ENCODE assay signal across 9 mouse cellular contexts in genomic region chr11:98858759-98859731, GRCm38 (mm10). TPM values are rescaled to one million over a fixed set of nuclear protein-coding genes. Genes with fewer than 3 reads are reported as not detected.
DNase-seq lines count a peak whose midpoint lies in the region; ATAC-seq and TF ChIP-seq lines count a peak whose summit lies in the region.
"Had no signal": no experiment of that assay in that cellular context is flagged by ENCODE, and none has a peak within 500 bp of the region (broad histone marks: within the 10 kb centered on the region; RNA-seq: fewer than 3 reads in every experiment).

No protein-coding gene starts in this region.

- no peak overlapping the region for H3K9ac ChIP-seq in forebrain, embryonic 13.5 days
- H3K9ac ChIP-seq: lung, embryonic 15.5 days had no signal

- H3K27ac ChIP-seq in forebrain, embryonic 13.5 days, result no peak overlapping the region
- H3K27ac ChIP-seq: lung, embryonic 15.5 days had no signal

- H3K36me3 ChIP-seq in G1E (replicated peaks), result peaks cover 5% of the 10 kb centered on the region
- no peaks in the 10 kb centered on the region for H3K36me3 ChIP-seq in forebrain, embryonic 13.5 days (ENCODE audit: poor library complexity, severe bottlenecking)
- H3K36me3 ChIP-seq: lung, embryonic 15.5 days had no signal

- TF ChIP-seq CTCF in G1E (IDR thresholded peaks at IDR 0.05; ENCODE audit: low read depth, low read length), result peak; percentile 69

- no peak overlapping the region for H3K4me2 ChIP-seq in forebrain, embryonic 13.5 days
- H3K4me2 ChIP-seq: lung, embryonic 15.5 days had no signal

- H3K4me3 ChIP-seq in G1E (ENCODE audit: low read depth, low read length), result no peak overlapping the region; the same call in 1 of the 2 replicates
- H3K4me3 ChIP-seq in forebrain, embryonic 13.5 days, result no peak overlapping the region
- H3K4me3 ChIP-seq: lung, embryonic 15.5 days had no signal

- no peaks in the 10 kb centered on the region for H3K9me3 ChIP-seq in G1E (replicated peaks)
- no peaks in the 10 kb centered on the region for H3K9me3 ChIP-seq in forebrain, embryonic 13.5 days (replicated peaks)
- H3K9me3 ChIP-seq: lung, embryonic 15.5 days had no signal

- peaks cover 10% of the 10 kb centered on the region for H3K27me3 ChIP-seq in G1E (ENCODE audit: insufficient read depth, low read length)
- no peaks in the 10 kb centered on the region for H3K27me3 ChIP-seq in forebrain, embryonic 13.5 days
- H3K27me3 ChIP-seq: lung, embryonic 15.5 days had no signal

- DNase-seq in G1E (ENCODE audit: low spot score), result no peak
- DNase-seq in c-Kit-negative CD71-positive TER-119-positive erythroid progenitor cells, embryonic 14.5 days (ENCODE audit: low read depth, low spot score), result peak; percentile 83
- DNase-seq in heart, postnatal 14 days, result peak; percentile 85 to 94
- peak; percentile 82 to 97 for DNase-seq in layer of hippocampus, adult 18-20 months (ENCODE audit: low spot score in 2 of 2)
- peak; percentile 86 to 89 for DNase-seq in lung, adult 18-20 months
- peak; percentile 92 for DNase-seq in retina, postnatal 1 day
- DNase-seq in thymus, postnatal 36 days, result peak; percentile 71 to 80

- ATAC-seq in G1E (ENCODE audit: extremely low read depth, insufficient number of reproducible peaks, low FRiP score, poor library complexity, severe bottlenecking), result no peak
- ATAC-seq in forebrain, embryonic 13.5 days, result peak; percentile 54

- peaks cover 33% of the 10 kb centered on the region for H3K4me1 ChIP-seq in G1E (ENCODE audit: insufficient read depth, low read depth, low read length)
- peaks cover 5% of the 10 kb centered on the region; the same call in 1 of the 2 replicates for H3K4me1 ChIP-seq in forebrain, embryonic 13.5 days

- intact Hi-C loops in heart, postnatal 14 days (cut with DNase I), result loop anchor here (1.0 to 10.0 kb wide), 2 partner anchors 50 to 266 kb away; no protein-coding TSS in a partner anchor

- WGBS in forebrain, embryonic 13.5 days, result 34% methylated on average over 14 of the region's 14 CpGs

RNA-seq across cellular contexts. Expression of gene Wipf2, which starts 4.4 kb away (rescaled TPM):
- total RNA-seq in G1E (2014; fragmentation: Nextera tagmentation) (25.4 and 29.9 TPM in 2 replicates), G1E (2017) (2.8 and 3.1 TPM in 2 replicates)
- 21.5 and 23.9 TPM in 2 replicates for polyA plus RNA-seq in G1E (2012)
- polyA plus RNA-seq in forebrain, embryonic 13.5 days (2015; fragmentation: Nextera tagmentation; extraction: Ambion mirVana), result 5.0 and 5.4 TPM in 2 replicates
- 10 to 100 TPM in 1 of 2 experiments, 1 to 10 TPM in 1; 8.2 to 10.6 TPM for total RNA-seq in heart, postnatal 14 days (2021)
- total RNA-seq in layer of hippocampus, adult 18-20 months (2021), result 10 to 100 TPM; 75.9 to 80.7 TPM

RNA-seq across cellular contexts. Expression of gene Rapgefl1, which starts 22.5 kb away (rescaled TPM):
- total RNA-seq in G1E (2014; fragmentation: Nextera tagmentation), result 0.34 TPM in 1 of 2 replicates, not detected in the other
- 0.12 and 0.27 TPM in 2 replicates for total RNA-seq in G1E (2017)
- polyA plus RNA-seq in G1E (2012), result 0.19 and 0.35 TPM in 2 replicates
- 2.4 and 3.0 TPM in 2 replicates for polyA plus RNA-seq in forebrain, embryonic 13.5 days (2015; fragmentation: Nextera tagmentation; extraction: Ambion mirVana)
- 1 to 10 TPM in 1 of 2 experiments, under 1 TPM in 1; 0.61 to 1.0 TPM for total RNA-seq in heart, postnatal 14 days (2021)
- total RNA-seq in layer of hippocampus, adult 18-20 months (2021), result 100 to 1,000 TPM; 196 to 203 TPM

RNA-seq across cellular contexts. Expression of gene Cdc6, which starts 48.6 kb away (rescaled TPM):
- total RNA-seq in G1E (2014; fragmentation: Nextera tagmentation) (60.7 and 84.9 TPM in 2 replicates), G1E (2017) (52.7 and 63.4 TPM in 2 replicates)
- polyA plus RNA-seq in G1E (2012), result 3.4 and 4.1 TPM in 2 replicates
- polyA plus RNA-seq in forebrain, embryonic 13.5 days (2015; fragmentation: Nextera tagmentation; extraction: Ambion mirVana), result 23.0 and 26.9 TPM in 2 replicates
- total RNA-seq in heart, postnatal 14 days (2021), result 1 to 10 TPM in 1 of 2 experiments, under 1 TPM in 1; 0.72 to 2.2 TPM
- total RNA-seq in layer of hippocampus, adult 18-20 months (2021), result under 1 TPM; 0.36 to 0.79 TPM

RNA-seq across cellular contexts. Expression of gene Casc3, which starts 54.3 kb away (rescaled TPM):
- total RNA-seq in G1E (2014; fragmentation: Nextera tagmentation) (51.8 and 64.6 TPM in 2 replicates), G1E (2017) (13.9 and 17.8 TPM in 2 replicates)
- 37.4 and 42.7 TPM in 2 replicates for polyA plus RNA-seq in G1E (2012)
- 46.4 and 51.1 TPM in 2 replicates for polyA plus RNA-seq in forebrain, embryonic 13.5 days (2015; fragmentation: Nextera tagmentation; extraction: Ambion mirVana)
- total RNA-seq in heart, postnatal 14 days (2021), result 10 to 100 TPM; 23.6 to 25.0 TPM
- total RNA-seq in layer of hippocampus, adult 18-20 months (2021), result 10 to 100 TPM; 57.0 to 58.4 TPM

Comparison
In these comparisons a context has a peak if more than half of its experiments do, and no peak if none do; other contexts are left out.
1. RNA of gene Rapgefl1, which starts 22.5 kb away (total RNA-seq): 196 to 203 TPM in layer of hippocampus, adult 18-20 months; 0.61 to 1.0 TPM in heart, postnatal 14 days and 0.12 to 0.34 TPM in G1E; every median in the first group is over 10 times any median in the second.
2. RNA of gene Cdc6, which starts 48.6 kb away (total RNA-seq): 52.7 to 84.9 TPM in G1E; 0.72 to 2.2 TPM in heart, postnatal 14 days and 0.36 to 0.79 TPM in layer of hippocampus, adult 18-20 months; every median in the first group is over 10 times any median in the second.